Mouse (Mus musculus) erythroblast, embryonic 14.5 days (primary cell): ENCODE results near the gene Farp1. TPM values are rescaled to one million over a fixed set of nuclear protein-coding genes. Genes with fewer than 3 reads are reported as not detected.

Experiments
- H3K27me3 ChIP-seq: 2 replicates; pipeline ENCODE4 v1.6.1; 2012; ENCODE audit warnings: inconsistent platforms; ENCODE audit not compliant: control insufficient read depth
- H3K36me3 ChIP-seq: 2 replicates; pipeline ENCODE4 v1.6.1; 2012; ENCODE audit warnings: mild to moderate bottlenecking, inconsistent platforms; ENCODE audit not compliant: control insufficient read depth
- H3K4me1 ChIP-seq: 2 replicates; pipeline ENCODE4 v1.6.1; 2012; ENCODE audit warnings: inconsistent platforms; ENCODE audit not compliant: control insufficient read depth
- H3K4me3 ChIP-seq: replicated peaks from 2 replicates; pipeline ENCODE3; 2012; ENCODE audit warnings: moderate library complexity, mild to moderate bottlenecking, inconsistent platforms
- H3K9me3 ChIP-seq: 2 replicates; pipeline ENCODE4 v1.6.1; 2012; ENCODE audit warnings: low read length, inconsistent platforms, mixed read lengths; ENCODE audit not compliant: control insufficient read depth
- GATA1 ChIP-seq: IDR thresholded peaks from 2 replicates; pipeline ENCODE4 v1.6.1; 2012; ENCODE audit warnings: low read length, inconsistent platforms, mixed read lengths
- TAL1 ChIP-seq: IDR thresholded peaks from 3 replicates; pipeline ENCODE4 v1.6.1; 2012; ENCODE audit warnings: low read length, inconsistent platforms, mixed read lengths
- polyA plus RNA-seq: library from polyadenylated mRNA; stranded (reverse); fragments of >175 nt; gene quantifications from 2 replicates; pipeline ENCODE4 v1.2.3, GENCODE M21; 2012

Farp1 gene
- polyA plus RNA-seq, 1 experiment = not detected

DNA sequence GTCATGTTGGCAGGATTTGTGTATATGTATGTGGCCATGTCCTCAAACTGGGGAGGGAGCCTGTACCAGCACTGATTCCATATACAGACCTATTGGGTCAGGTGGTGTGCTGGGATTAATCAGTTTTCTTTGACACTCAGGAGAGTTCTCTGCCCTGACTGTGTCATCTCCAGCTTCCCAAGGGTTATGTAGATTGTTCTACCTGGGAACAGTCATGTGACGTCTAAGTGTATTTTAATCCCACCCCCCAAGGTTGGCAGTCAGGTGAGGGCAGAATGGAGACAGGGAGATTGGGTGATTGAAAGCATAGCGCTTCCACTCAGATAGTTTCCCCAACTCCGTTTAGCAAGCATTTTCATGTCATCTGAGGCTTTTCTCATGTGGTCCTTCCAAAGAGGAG, 110.3 kb downstream of the Farp1 start:
- Histone ChIP-seq H3K36me3 (no peaks in the 10 kb centered on the region), H3K4me3 (no peak overlapping the region), H3K4me1 (no peaks in the 10 kb centered on the region; the same call in 1 of the 2 replicates), H3K9me3 (no peaks in the 10 kb centered on the region), H3K27me3 (no peaks in the 10 kb centered on the region)
- no peak for TF ChIP-seq GATA1
- TF ChIP-seq TAL1 = no peak

DNA sequence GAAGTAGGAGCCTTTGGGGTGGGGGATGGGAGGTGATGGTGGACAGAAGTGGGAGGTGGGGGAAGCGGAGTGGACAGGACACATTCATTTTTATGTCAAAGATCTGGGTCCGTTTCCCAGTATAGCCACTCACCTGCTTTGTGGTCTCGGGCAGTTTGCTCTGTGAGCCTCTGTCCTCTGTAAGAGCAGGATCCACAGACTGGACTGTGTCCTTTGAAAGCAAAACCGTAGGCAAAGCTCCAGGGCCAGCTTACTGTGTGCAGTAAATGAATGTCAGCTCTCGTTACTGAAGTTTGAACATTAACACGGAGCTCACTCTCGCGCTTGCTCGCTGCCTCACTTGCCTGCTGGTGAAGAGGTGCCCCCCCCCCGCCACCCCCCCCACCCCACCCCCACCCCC, 110.7 kb downstream of the Farp1 start:
- H3K36me3 ChIP-seq = no peaks in the 10 kb centered on the region
- no peaks in the 10 kb centered on the region for H3K9me3 ChIP-seq
- no peaks in the 10 kb centered on the region; the same call in 1 of the 2 replicates for H3K4me1 ChIP-seq
- TF ChIP-seq TAL1 = no peak
- TF ChIP-seq GATA1 = no peak
- H3K4me3 ChIP-seq = no peak overlapping the region
- H3K27me3 ChIP-seq = no peaks in the 10 kb centered on the region

GRCm38 (mm10) chr14:121146213-121146612, 111.2 kb downstream of the Farp1 start:
- H3K9me3 ChIP-seq = no peaks in the 10 kb centered on the region
- H3K4me1 ChIP-seq = no peaks in the 10 kb centered on the region; the same call in 1 of the 2 replicates

GRCm38 (mm10) chr14:121147026-121147425, 112.0 kb downstream of the Farp1 start:
- Histone ChIP-seq H3K27me3 (no peaks in the 10 kb centered on the region), H3K9me3 (no peaks in the 10 kb centered on the region), H3K4me3 (no peak overlapping the region), H3K36me3 (no peaks in the 10 kb centered on the region), H3K4me1 (no peaks in the 10 kb centered on the region; the same call in 1 of the 2 replicates)
- TF ChIP-seq TAL1 = no peak

More at GRCm38 (mm10) chr14:121146213-121146612, 111.2 kb downstream of the Farp1 start:
- H3K27me3 ChIP-seq = no peaks in the 10 kb centered on the region
- H3K4me3 ChIP-seq = no peak overlapping the region
- TF ChIP-seq TAL1 = no peak
- no peak for TF ChIP-seq GATA1
- no peaks in the 10 kb centered on the region for H3K36me3 ChIP-seq

GRCm38 (mm10) chr14:121148088-121148785, 113.2 kb downstream of the Farp1 start:
- Histone ChIP-seq H3K4me1 (no peaks in the 10 kb centered on the region; the same call in 1 of the 2 replicates), H3K4me3 (no peak overlapping the region), H3K9me3 (no peaks in the 10 kb centered on the region), H3K36me3 (no peaks in the 10 kb centered on the region), H3K27me3 (no peaks in the 10 kb centered on the region)
- TF ChIP-seq TAL1 (no peak), GATA1 (no peak)

DNA sequence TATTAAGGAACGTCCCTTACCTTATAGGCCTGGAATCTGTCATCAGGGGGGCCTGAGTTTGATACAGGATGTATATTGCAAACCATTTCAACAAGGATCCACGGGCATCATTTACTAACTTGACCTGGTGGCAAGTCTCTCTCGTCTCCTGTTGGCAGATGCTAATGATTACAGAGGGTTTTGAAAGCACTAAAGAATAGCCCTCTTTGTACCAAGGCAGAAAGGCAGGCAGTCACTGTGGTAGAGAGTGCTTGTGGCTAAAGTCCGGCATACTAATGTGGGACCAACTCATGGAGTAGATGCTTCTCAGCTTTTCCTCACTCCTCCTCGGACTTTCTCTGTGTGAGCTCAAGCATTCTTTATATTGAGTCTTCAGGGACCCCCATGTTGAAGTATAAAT, 115.0 kb downstream of the Farp1 start:
- Histone ChIP-seq H3K27me3 (no peaks in the 10 kb centered on the region), H3K9me3 (no peaks in the 10 kb centered on the region), H3K36me3 (no peaks in the 10 kb centered on the region), H3K4me3 (no peak overlapping the region), H3K4me1 (no peaks in the 10 kb centered on the region; the same call in 1 of the 2 replicates)
- no peak for TF ChIP-seq TAL1
- no peak for TF ChIP-seq GATA1

GRCm38 (mm10) chr14:121151837-121152236, 116.8 kb downstream of the Farp1 start:
- H3K27me3 ChIP-seq = no peaks in the 10 kb centered on the region
- H3K9me3 ChIP-seq = peaks cover 8% of the 10 kb centered on the region
- no peak overlapping the region for H3K4me3 ChIP-seq
- no peaks in the 10 kb centered on the region for H3K36me3 ChIP-seq
- H3K4me1 ChIP-seq = no peaks in the 10 kb centered on the region; the same call in 1 of the 2 replicates
- TF ChIP-seq TAL1 (no peak), GATA1 (no peak)

DNA sequence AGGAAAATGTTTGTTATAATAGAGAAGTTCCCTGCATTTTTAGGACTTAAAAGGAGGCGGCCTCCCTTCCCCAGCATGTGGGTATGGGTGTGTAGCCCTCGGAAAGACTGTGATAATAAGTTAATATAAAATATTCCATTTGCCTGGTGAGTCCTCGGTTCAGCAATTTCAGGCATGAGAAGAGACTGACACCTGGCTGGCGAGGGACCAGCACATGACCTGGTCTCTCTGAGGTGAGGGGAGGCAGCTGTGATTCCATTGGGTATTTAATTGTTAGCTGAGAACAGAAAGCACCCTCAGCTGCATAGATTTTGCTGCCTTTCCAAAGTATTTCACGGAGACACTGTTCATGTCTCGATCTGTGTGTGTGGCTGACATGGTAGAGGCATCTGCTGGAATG, 117.8 kb downstream of the Farp1 start:
- no peaks in the 10 kb centered on the region for H3K27me3 ChIP-seq
- H3K4me1 ChIP-seq = no peaks in the 10 kb centered on the region
- TF ChIP-seq TAL1 = no peak
- TF ChIP-seq GATA1 = no peak
- H3K36me3 ChIP-seq = no peaks in the 10 kb centered on the region
- no peak overlapping the region for H3K4me3 ChIP-seq
- H3K9me3 ChIP-seq = peaks cover 8% of the 10 kb centered on the region

- Histone ChIP-seq H3K4me1 (no peaks in the 10 kb centered on the region), H3K27me3 (no peaks in the 10 kb centered on the region), H3K36me3 (no peaks in the 10 kb centered on the region), H3K9me3 (peaks cover 8% of the 10 kb centered on the region), H3K4me3 (no peak overlapping the region)
- no peak for TF ChIP-seq TAL1
- TF ChIP-seq GATA1 = no peak
Measured at GRCm38 (mm10) chr14:121153260-121153659, 118.3 kb downstream of the Farp1 start.
